Mouse (Mus musculus): ENCODE data around the gene Fgd3.

DNA sequence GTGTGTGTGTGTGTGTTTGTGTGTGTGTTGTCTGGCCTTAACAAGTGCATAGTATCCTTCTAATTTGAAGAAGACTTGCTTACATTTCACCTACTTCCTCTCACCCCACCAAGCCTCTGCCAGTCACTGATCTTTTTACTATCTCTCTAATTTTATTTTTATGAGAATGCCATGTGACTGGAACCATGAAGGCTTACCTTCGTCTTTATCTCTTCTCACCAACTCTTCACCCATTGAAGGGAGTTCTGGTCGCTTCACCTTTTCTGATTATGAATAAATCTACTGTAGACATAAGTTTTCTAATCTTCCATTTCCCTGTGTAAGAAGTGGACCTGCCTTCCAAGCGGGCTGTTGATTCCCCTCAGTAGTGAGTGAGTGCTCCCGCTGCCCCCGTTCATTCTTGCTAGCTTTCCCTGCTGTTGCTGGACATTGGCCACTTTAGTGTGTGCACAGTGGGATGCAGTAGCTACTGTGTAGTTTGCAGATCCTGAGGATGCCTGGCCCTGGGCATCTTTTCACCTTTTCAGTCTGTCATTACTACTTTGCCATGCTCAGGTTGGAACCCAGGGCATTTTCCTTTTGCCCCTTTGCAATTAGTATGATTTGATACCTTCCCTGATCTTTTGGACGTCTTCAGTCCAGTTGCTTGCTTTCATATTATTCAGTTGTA, 29.9 kb upstream of the Fgd3 start:
- TF ChIP-seq CTCF (IDR thresholded peaks at IDR 0.05; ENCODE audit: insufficient read depth, low read length) (no peak), POLR2A (IDR thresholded peaks at IDR 0.05; ENCODE audit: borderline replicate concordance, extremely low read depth, low read depth, low read length) (no peak)

Measured in lung, adult 2 months (tissue).